Mouse (Mus musculus): ENCODE measurements at regions not wholly inside any gene's neighbourhood (a gene's known extent, or its start where the extent isn't known, plus 50 kb on each side); places are given as distances from the start of the nearest gene placed in this dataset.

GRCm38 (mm10) chrX:14960294-14960693 is 749.3 kb downstream of the H2al1n start:
- no peak for DNase-seq (ENCODE audit: low spot score in 2 of 2)

- DNase-seq (ENCODE audit: low spot score in 2 of 2) = peak; percentile 1 to 2
Observed at GRCm38 (mm10) chrX:15007023-15007422, 796.1 kb downstream of the H2al1n start.
